Mouse (Mus musculus) intestine, postnatal 0 days (tissue): ENCODE results near the gene Atf6b. TPM values are rescaled to one million over a fixed set of nuclear protein-coding genes. Genes with fewer than 3 reads are reported as not detected.

ENCODE experiments used
- ATAC-seq: fragments of 200-750 bp; cut with Nextera tagmentation; 2 replicates; pipeline ENCODE4 v1.8.0; 2017; ENCODE audit warnings: mild to moderate bottlenecking, moderate TSS enrichment, moderate library complexity
- H3K27ac ChIP-seq: fragments of 300-500 bp; sonication (generic); 2 replicates; pipeline ENCODE4 v1.5.1; 2014; ENCODE audit warnings: mild to moderate bottlenecking, low read depth, low read length, moderate library complexity
- H3K27me3 ChIP-seq: fragments of 300-500 bp; sonication (generic); replicated peaks from 2 replicates; pipeline ENCODE4 v1.6.1; 2014; ENCODE audit warnings: low read length, mixed read lengths; ENCODE audit not compliant: control insufficient read depth, insufficient read depth
- H3K36me3 ChIP-seq: fragments of 300-500 bp; sonication (generic); 2 replicates; pipeline ENCODE4 v1.6.1; 2014; ENCODE audit warnings: mild to moderate bottlenecking, moderate library complexity; ENCODE audit not compliant: control insufficient read depth, insufficient read depth
- H3K4me1 ChIP-seq: fragments of 300-500 bp; sonication (generic); replicated peaks from 2 replicates; pipeline ENCODE4 v1.6.1; 2014; ENCODE audit warnings: antibody characterized with exemption, low read length, mixed read lengths; ENCODE audit not compliant: control insufficient read depth, insufficient read depth
- H3K4me2 ChIP-seq: fragments of 300-500 bp; sonication (generic); replicated peaks from 2 replicates; pipeline ENCODE4 v1.6.1; 2014; ENCODE audit warnings: low read depth, mild to moderate bottlenecking, moderate library complexity
- H3K4me3 ChIP-seq: fragments of 300-500 bp; sonication (generic); 2 replicates; pipeline ENCODE4 v1.5.1; 2014; ENCODE audit warnings: low read depth, low read length
- H3K9ac ChIP-seq: fragments of 300-500 bp; sonication (generic); 2 replicates; pipeline ENCODE4 v1.6.1; 2014; ENCODE audit warnings: mild to moderate bottlenecking, low read depth, low read length
- H3K9me3 ChIP-seq: fragments of 300-500 bp; sonication (generic); 2 replicates; pipeline ENCODE4 v1.6.1; 2016; ENCODE audit warnings: mixed run types; ENCODE audit not compliant: control insufficient read depth
- CTCF ChIP-seq: sonication (generic); IDR thresholded peaks from 2 replicates; pipeline ENCODE4 v1.5.1; 2016; ENCODE audit warnings: low read depth, mild to moderate bottlenecking, control low read depth, antibody characterized with exemption, moderate library complexity
- WGBS: fragments of 180-500 bp; shearing (Covaris S2); extraction: QIAGEN DNeasy Blood & Tissue Kit; methylation state at CpG from one replicate; pipeline ENCODE4 v1.1.7; 2014; 5-methylcytosine and 5-hydroxymethylcytosine counted together
- polyA plus RNA-seq: library from polyadenylated mRNA; unstranded; fragments of >200 nt; fragmentation: Nextera tagmentation; extraction: Ambion mirVana; gene quantifications from 2 replicates; pipeline ENCODE4 v1.2.1, GENCODE M21; 2015

Gene Atf6b
- polyA plus RNA-seq, 1 experiment from 2014 or later, result 22.9 TPM

DNA sequence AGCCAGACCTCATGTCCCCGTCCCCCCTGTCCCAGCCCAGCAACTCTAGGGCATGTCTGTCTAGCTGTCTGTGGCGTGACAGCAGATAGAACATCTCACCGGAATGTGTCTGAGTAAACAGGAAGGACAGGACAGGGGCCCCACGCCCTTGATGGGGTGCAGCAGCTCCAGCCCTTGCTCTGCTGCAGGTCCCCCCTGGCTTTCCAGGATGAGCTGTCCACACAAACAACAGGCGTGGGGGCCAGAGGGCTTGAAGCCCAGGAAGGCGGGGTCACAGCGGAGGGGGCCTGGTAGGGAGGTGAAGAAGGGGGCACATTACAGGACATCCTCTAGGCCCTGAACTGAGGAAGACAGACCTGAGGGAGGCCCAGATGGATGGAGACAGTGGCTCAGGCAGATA, 8.2 kb downstream of the Atf6b start:
- H3K27me3 ChIP-seq, result peaks cover 7% of the 10 kb centered on the region; the same call in 1 of the 2 replicates
- no peak for TF ChIP-seq CTCF
- 53% methylated on average over 7 of the region's 7 CpGs for WGBS
- peaks cover 28% of the 10 kb centered on the region for H3K36me3 ChIP-seq
- H3K4me3 ChIP-seq, result no peak overlapping the region
- H3K27ac ChIP-seq, result peak overlapping the region; percentile 62
- no peaks in the 10 kb centered on the region for H3K9me3 ChIP-seq
- peaks cover 7% of the 10 kb centered on the region; the same call in 1 of the 2 replicates for H3K4me1 ChIP-seq
- no peak overlapping the region for H3K9ac ChIP-seq
- no peak overlapping the region for H3K4me2 ChIP-seq
- ATAC-seq, result peak; percentile 3; the same call in 1 of the 2 replicates

DNA sequence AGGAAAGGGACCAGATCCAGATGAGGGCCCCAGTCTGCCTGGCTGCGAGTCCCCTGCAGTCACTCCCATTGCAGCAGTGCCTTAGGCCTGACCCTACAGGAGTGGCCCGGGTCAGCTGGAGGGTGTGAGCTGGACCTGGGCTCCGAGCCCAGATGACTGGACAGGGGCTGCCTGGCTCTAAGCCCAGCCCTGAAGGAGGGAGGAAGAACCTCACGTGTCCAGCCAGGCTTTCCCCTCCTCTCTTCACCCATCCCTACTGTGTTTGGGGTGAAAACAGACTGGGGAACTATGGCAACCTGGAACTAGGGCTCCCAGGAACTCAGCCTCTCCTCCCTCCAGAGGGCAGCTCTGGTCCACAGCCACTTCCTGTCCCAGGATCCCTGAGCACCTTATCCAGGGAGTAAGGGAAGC, 8.6 kb downstream of the Atf6b start:
- H3K4me1 ChIP-seq, result peaks cover 7% of the 10 kb centered on the region; the same call in 1 of the 2 replicates
- peak; percentile 57 for ATAC-seq
- peak overlapping the region; percentile 62 for H3K27ac ChIP-seq
- H3K36me3 ChIP-seq, result peaks cover 24% of the 10 kb centered on the region; the same call in 1 of the 2 replicates
- no peak overlapping the region for H3K4me2 ChIP-seq
- peaks cover 7% of the 10 kb centered on the region; the same call in 1 of the 2 replicates for H3K27me3 ChIP-seq
- TF ChIP-seq CTCF, result peak; percentile 68
- no peak overlapping the region for H3K4me3 ChIP-seq
- no peaks in the 10 kb centered on the region for H3K9me3 ChIP-seq
- WGBS, result 47% methylated on average over 4 of the region's 4 CpGs
- H3K9ac ChIP-seq, result no peak overlapping the region

DNA sequence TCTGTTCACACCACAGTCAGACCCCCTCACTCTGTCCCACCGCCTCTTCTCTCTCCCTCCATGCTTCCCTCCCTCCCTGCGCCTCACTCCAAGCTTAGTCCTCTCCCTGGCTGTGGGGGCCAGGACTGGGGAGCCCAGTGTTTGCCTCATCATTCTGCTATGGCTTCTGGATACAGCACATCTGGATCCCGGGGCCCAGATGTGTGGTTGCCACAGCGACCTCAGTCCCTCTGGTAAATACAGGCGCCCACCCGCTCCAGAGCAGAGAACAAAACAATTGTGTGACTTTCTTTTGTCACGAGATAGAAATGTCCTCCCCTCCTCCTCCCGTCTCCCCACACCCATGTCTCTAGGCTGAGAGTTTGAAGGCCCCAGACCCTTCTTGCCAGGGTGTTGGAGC, 9.7 kb downstream of the Atf6b start:
- TF ChIP-seq CTCF, result no peak
- H3K4me3 ChIP-seq, result no peak overlapping the region
- no peak for ATAC-seq
- H3K36me3 ChIP-seq, result peaks cover 21% of the 10 kb centered on the region; the same call in 1 of the 2 replicates
- peaks cover 7% of the 10 kb centered on the region; the same call in 1 of the 2 replicates for H3K27me3 ChIP-seq
- 46% methylated on average over 8 of the region's 8 CpGs for WGBS
- no peak overlapping the region for H3K9ac ChIP-seq
- H3K27ac ChIP-seq, result no peak overlapping the region
- no peaks in the 10 kb centered on the region for H3K9me3 ChIP-seq
- H3K4me1 ChIP-seq, result peaks cover 12% of the 10 kb centered on the region
- H3K4me2 ChIP-seq, result no peak overlapping the region

DNA sequence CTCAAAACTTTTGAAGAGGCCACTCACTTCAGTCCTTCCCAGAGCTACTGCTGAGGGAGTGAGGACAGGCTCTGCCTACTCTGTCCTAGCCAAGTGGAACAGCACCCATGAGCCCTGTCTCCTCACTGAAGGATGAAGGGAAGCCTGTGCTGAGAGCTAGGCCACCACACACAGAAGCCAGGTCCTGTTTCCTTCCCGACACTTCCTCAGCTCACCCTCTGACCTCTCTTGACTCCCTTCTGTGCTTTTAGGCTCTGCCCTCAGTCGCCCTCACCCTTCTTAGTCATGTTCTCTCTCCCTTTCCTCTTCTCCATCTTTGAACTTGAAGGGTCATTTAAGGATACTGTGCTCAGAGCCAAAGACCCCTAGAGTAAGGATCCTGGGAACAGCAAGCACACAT, 10.3 kb downstream of the Atf6b start:
- H3K4me2 ChIP-seq, result no peak overlapping the region
- H3K27ac ChIP-seq, result no peak overlapping the region
- 39% methylated on average over 2 of the region's 2 CpGs for WGBS
- no peak overlapping the region for H3K9ac ChIP-seq
- H3K27me3 ChIP-seq, result peaks cover 7% of the 10 kb centered on the region; the same call in 1 of the 2 replicates
- H3K9me3 ChIP-seq, result no peaks in the 10 kb centered on the region
- peaks cover 12% of the 10 kb centered on the region for H3K4me1 ChIP-seq
- ATAC-seq, result no peak
- H3K36me3 ChIP-seq, result peaks cover 15% of the 10 kb centered on the region; the same call in 1 of the 2 replicates
- no peak for TF ChIP-seq CTCF
- no peak overlapping the region for H3K4me3 ChIP-seq

DNA sequence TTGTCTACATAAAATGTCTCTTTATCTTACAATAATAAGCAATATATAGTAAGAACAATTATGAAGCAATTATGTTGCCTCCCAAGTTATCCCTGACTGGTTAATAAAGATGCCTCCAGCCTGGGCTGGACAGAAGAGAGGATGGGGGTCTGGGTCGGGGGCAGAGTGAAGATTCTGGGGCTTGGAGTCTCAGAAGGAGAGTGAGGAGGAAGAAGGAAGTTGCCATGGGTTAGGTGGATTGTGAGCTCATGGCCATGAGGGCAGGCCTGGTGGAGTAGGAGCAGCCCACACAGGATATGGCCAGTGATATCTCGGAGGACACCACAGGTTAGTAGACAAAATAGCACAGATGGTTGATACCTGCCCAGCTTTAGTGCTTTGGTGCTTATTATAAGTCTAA, 11.2 kb downstream of the Atf6b start:
- no peak for TF ChIP-seq CTCF
- Histone ChIP-seq H3K27me3 (peaks cover 7% of the 10 kb centered on the region; the same call in 1 of the 2 replicates), H3K4me2 (no peak overlapping the region), H3K4me3 (no peak overlapping the region), H3K27ac (no peak overlapping the region), H3K36me3 (peaks cover 6% of the 10 kb centered on the region; the same call in 1 of the 2 replicates), H3K9ac (no peak overlapping the region), H3K9me3 (no peaks in the 10 kb centered on the region), H3K4me1 (peaks cover 12% of the 10 kb centered on the region)
- WGBS, result 67% methylated on average over 2 of the region's 2 CpGs
- ATAC-seq, result no peak

DNA sequence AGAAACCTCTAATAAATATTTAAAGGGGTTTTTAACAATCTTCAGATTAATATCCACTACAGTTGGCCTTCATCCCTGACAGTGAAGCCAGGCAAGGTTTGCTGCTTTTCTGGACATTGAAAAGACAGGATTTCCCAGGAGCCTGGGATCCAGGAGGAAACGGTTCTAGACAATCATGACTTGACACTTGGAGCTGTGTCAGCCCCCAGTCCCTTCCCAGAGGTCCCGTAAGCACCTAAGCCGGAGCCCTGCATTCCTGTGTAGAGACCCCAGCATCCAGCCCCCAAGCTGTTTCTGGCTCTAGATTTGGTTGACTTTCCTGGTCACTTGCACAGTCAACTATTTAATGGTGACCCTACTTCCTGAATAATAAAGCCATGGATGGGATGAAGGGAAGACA, 11.6 kb downstream of the Atf6b start:
- H3K9ac ChIP-seq, result no peak overlapping the region
- H3K9me3 ChIP-seq, result no peaks in the 10 kb centered on the region
- peaks cover 7% of the 10 kb centered on the region; the same call in 1 of the 2 replicates for H3K27me3 ChIP-seq
- 75% methylated on average over 3 of the region's 3 CpGs for WGBS
- no peak overlapping the region for H3K4me3 ChIP-seq
- no peak for TF ChIP-seq CTCF
- no peak overlapping the region for H3K4me2 ChIP-seq
- no peak for ATAC-seq
- H3K27ac ChIP-seq, result no peak overlapping the region
- peaks cover 12% of the 10 kb centered on the region for H3K4me1 ChIP-seq
- peaks cover 2% of the 10 kb centered on the region; the same call in 1 of the 2 replicates for H3K36me3 ChIP-seq
